Mouse (Mus musculus) kidney, postnatal 0 days (tissue): Measurements from ENCODE around the gene Tmem208. TPM values are rescaled to one million over a fixed set of nuclear protein-coding genes. Genes with fewer than 3 reads are reported as not detected.
A peak's percentile ranks its signal among the peaks of the same experiment; 100 is the strongest.

Source experiments
- ATAC-seq: fragments of 200-750 bp; cut with Nextera tagmentation; replicated peaks from 2 replicates; pipeline ENCODE4 v1.8.0; 2017; ENCODE audit warnings: low read depth, moderate number of reproducible peaks, moderate TSS enrichment, moderate library complexity; ENCODE audit not compliant: low FRiP score
- DNase-seq: peaks from one replicate; pipeline ENCODE4 v3.0.0-alpha.2; 2016; ENCODE audit warnings: low spot score
- H3K27ac ChIP-seq: fragments of 300-500 bp; sonication (generic); 2 replicates; pipeline ENCODE4 v1.5.1; 2014; ENCODE audit warnings: mild to moderate bottlenecking
- H3K27me3 ChIP-seq: fragments of 300-500 bp; sonication (generic); 2 replicates; pipeline ENCODE4 v1.6.1; 2014; ENCODE audit warnings: low read length, mixed read lengths; ENCODE audit not compliant: insufficient read depth
- H3K36me3 ChIP-seq: fragments of 300-500 bp; sonication (generic); 2 replicates; pipeline ENCODE4 v1.6.1; 2014; ENCODE audit warnings: low read length, mixed read lengths; ENCODE audit not compliant: insufficient read depth
- H3K4me1 ChIP-seq: fragments of 300-500 bp; sonication (generic); replicated peaks from 2 replicates; pipeline ENCODE4 v1.6.1; 2014; ENCODE audit warnings: antibody characterized with exemption, low read length, mixed read lengths; ENCODE audit not compliant: insufficient read depth
- H3K4me2 ChIP-seq: fragments of 300-500 bp; sonication (generic); 2 replicates; pipeline ENCODE4 v1.6.1; 2014; ENCODE audit warnings: mild to moderate bottlenecking, low read length, moderate library complexity, mixed read lengths
- H3K4me3 ChIP-seq: fragments of 300-500 bp; sonication (generic); replicated peaks from 2 replicates; pipeline ENCODE4 v1.5.1; 2014; ENCODE audit warnings: low read depth, low read length
- H3K9ac ChIP-seq: fragments of 300-500 bp; sonication (generic); 2 replicates; pipeline ENCODE4 v1.6.1; 2014; ENCODE audit warnings: low read depth, low read length
- H3K9me3 ChIP-seq: fragments of 300-500 bp; sonication (generic); replicated peaks from 2 replicates; pipeline ENCODE4 v1.6.1; 2016; ENCODE audit warnings: low read length, inconsistent platforms, mixed read lengths
- CTCF ChIP-seq: IDR thresholded peaks from 2 replicates; pipeline ENCODE4 v1.5.1; 2016; ENCODE audit warnings: antibody characterized with exemption, low read depth, mild to moderate bottlenecking, moderate library complexity
- WGBS: fragments of 180-500 bp; shearing (Covaris S2); extraction: QIAGEN DNeasy Blood & Tissue Kit; methylation state at CpG from one replicate; pipeline ENCODE4 v1.1.7; 2014; 5-methylcytosine and 5-hydroxymethylcytosine counted together
- polyA plus RNA-seq: library from polyadenylated mRNA; unstranded; fragments of >200 nt; fragmentation: Nextera tagmentation; extraction: Ambion mirVana; gene quantifications from 2 replicates; pipeline ENCODE4 v1.2.1, GENCODE M21; 2015

Gene Tmem208
- polyA plus RNA-seq, 1 experiment from 2014 or later: 140 TPM

DNA sequence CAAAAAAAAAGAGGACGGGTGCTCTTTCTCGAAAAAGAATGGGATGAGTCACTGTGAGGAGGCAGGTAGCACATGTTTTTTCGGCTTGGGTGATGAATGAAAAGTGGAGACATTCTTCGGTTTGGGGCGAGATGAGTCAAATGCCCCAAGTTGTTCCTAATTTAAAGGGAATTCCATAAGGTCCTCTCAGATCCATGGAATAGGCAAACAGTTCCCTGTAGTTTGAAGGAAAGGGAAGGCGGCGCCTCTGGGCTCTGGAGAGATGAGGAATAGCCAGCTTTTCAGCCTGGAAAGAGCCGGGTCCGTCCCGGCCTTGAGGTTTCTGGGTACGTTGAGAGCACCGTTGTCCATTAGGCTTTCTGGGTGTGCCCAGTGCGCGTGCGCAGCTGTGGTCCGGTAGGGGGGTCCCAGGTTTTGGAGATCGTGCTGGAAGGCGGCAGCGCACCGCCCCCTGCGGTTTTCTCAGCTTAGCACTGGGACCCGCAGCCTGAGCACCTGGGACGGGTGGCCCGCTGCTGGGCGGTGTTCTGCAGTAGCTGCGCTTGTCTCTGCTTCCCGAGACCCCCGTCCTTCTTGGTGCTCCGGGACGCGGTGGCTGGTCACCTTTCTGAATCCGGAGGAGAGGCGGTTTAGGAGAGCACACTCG lies 22.4 kb downstream of the Tmem208 start, which contains the start of gene Slc9a5:
TSS of gene Slc9a5 (plus strand) at position 394 of the 646 bp plus-strand sequence.
- DNase-seq (peak; percentile 70), ATAC-seq (no peak)
- under 1% methylated on average over 34 of the region's 34 CpGs for WGBS
- H3K4me2 ChIP-seq: peak within 1 kb of the TSS; percentile 90
- peaks cover 21% of the 10 kb centered on the region; the same call in 1 of the 2 replicates for H3K4me1 ChIP-seq
- peak within 1 kb of the TSS; percentile 73 for H3K4me3 ChIP-seq
- peak; percentile 39 for TF ChIP-seq CTCF
- H3K36me3 ChIP-seq: no peaks in the 10 kb centered on the region
- no peaks in the 10 kb centered on the region for H3K9me3 ChIP-seq
- H3K27me3 ChIP-seq: no peaks in the 10 kb centered on the region
- peak within 1 kb of the TSS; percentile 74 for H3K9ac ChIP-seq
- peak within 1 kb of the TSS; percentile 88 for H3K27ac ChIP-seq

DNA sequence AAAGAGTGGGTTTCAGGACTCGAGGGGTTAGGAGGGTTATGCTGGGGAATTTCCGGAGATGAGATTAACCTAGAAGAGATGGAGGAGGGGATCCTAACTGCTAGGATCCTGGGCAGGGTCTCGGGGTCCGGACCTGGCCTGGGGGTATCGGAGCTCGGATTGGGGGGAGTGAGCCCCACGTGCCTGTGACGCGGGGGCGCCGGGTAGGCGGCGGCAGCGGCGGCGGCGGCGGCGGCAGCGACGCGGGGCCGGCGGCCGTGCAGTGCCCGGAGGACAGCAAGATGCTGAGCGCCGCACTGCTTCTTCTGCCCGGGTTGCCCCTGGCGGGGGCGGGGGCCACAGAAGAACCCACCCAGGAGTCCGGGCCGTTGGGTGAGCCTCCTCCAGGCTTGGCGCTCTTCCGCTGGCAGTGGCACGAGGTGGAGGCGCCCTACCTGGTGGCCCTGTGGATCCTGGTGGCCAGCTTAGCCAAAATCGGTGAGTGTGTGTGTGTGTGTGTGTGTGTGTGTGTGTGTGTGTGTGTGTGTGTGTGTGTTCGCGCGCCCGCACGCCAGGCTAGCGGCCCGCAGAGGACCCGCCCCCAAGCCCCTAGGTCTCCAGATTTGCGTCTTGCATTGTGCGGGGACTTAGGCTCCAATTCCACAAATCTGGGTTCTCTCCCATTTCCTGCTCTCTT lies 23.1 kb downstream of the Tmem208 start:
- DNase-seq (no peak), ATAC-seq (no peak)
- H3K27ac ChIP-seq: no peak overlapping the region
- H3K4me1 ChIP-seq: peaks cover 21% of the 10 kb centered on the region; the same call in 1 of the 2 replicates
- peak overlapping the region; percentile 73 for H3K4me3 ChIP-seq
- peak overlapping the region; percentile 59 for H3K9ac ChIP-seq
- H3K36me3 ChIP-seq: no peaks in the 10 kb centered on the region
- WGBS: 4% methylated on average over 25 of the region's 48 CpGs
- H3K27me3 ChIP-seq: no peaks in the 10 kb centered on the region
- H3K4me2 ChIP-seq: peak overlapping the region; percentile 90
- TF ChIP-seq CTCF: no peak
- no peaks in the 10 kb centered on the region for H3K9me3 ChIP-seq

GRCm38 (mm10) chr8:105350186-105350585 lies 24.0 kb downstream of the Tmem208 start:
- H3K4me1 ChIP-seq: peaks cover 24% of the 10 kb centered on the region; the same call in 1 of the 2 replicates
- no peak for TF ChIP-seq CTCF
- no peaks in the 10 kb centered on the region for H3K27me3 ChIP-seq
- DNase-seq: no peak
- H3K9ac ChIP-seq: no peak overlapping the region
- H3K36me3 ChIP-seq: no peaks in the 10 kb centered on the region
- no peak for ATAC-seq
- WGBS: 51% methylated on average over 7 of the region's 7 CpGs
- no peak overlapping the region; the same call in 1 of the 2 replicates for H3K4me2 ChIP-seq
- no peaks in the 10 kb centered on the region for H3K9me3 ChIP-seq
- H3K27ac ChIP-seq: no peak overlapping the region
- no peak overlapping the region for H3K4me3 ChIP-seq

- WGBS: 71% methylated on average over 8 of the region's 8 CpGs
- no peak overlapping the region for H3K27ac ChIP-seq
- ATAC-seq (no peak), DNase-seq (no peak)
- no peak overlapping the region for H3K4me2 ChIP-seq
- no peaks in the 10 kb centered on the region for H3K9me3 ChIP-seq
- H3K4me3 ChIP-seq: no peak overlapping the region
- TF ChIP-seq CTCF: no peak
- no peak overlapping the region for H3K9ac ChIP-seq
- no peaks in the 10 kb centered on the region for H3K36me3 ChIP-seq
- no peaks in the 10 kb centered on the region for H3K27me3 ChIP-seq
- H3K4me1 ChIP-seq: peaks cover 9% of the 10 kb centered on the region; the same call in 1 of the 2 replicates
Measured at GRCm38 (mm10) chr8:105353583-105354135, 27.5 kb downstream of the Tmem208 start.

DNA sequence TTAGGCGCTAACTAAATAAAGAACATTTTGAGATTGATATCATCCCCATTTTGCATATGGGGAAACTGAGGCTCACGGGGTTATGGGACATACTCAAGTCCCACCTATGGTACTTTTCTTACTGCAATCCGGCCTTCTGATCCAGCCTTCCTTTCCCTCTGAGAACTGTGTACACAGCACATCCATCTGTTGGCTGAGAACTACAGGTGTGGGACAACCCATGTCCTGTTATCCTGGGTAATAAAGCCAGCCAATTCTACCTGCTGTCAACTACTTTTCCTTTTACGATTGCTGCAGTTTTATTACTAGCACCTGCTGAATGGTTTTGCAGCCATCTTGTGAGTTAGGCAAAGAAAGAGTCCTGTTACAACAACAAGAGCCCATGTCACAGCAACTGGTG lies 28.4 kb downstream of the Tmem208 start:
- no peak for TF ChIP-seq CTCF
- Histone ChIP-seq H3K9me3 (no peaks in the 10 kb centered on the region), H3K4me2 (no peak overlapping the region), H3K36me3 (no peaks in the 10 kb centered on the region), H3K27me3 (no peaks in the 10 kb centered on the region), H3K4me1 (peaks cover 9% of the 10 kb centered on the region; the same call in 1 of the 2 replicates), H3K9ac (no peak overlapping the region), H3K27ac (no peak overlapping the region), H3K4me3 (no peak overlapping the region)
- ATAC-seq: no peak
- WGBS: 92% methylated on average over 4 of the region's 4 CpGs
- DNase-seq: no peak

DNA sequence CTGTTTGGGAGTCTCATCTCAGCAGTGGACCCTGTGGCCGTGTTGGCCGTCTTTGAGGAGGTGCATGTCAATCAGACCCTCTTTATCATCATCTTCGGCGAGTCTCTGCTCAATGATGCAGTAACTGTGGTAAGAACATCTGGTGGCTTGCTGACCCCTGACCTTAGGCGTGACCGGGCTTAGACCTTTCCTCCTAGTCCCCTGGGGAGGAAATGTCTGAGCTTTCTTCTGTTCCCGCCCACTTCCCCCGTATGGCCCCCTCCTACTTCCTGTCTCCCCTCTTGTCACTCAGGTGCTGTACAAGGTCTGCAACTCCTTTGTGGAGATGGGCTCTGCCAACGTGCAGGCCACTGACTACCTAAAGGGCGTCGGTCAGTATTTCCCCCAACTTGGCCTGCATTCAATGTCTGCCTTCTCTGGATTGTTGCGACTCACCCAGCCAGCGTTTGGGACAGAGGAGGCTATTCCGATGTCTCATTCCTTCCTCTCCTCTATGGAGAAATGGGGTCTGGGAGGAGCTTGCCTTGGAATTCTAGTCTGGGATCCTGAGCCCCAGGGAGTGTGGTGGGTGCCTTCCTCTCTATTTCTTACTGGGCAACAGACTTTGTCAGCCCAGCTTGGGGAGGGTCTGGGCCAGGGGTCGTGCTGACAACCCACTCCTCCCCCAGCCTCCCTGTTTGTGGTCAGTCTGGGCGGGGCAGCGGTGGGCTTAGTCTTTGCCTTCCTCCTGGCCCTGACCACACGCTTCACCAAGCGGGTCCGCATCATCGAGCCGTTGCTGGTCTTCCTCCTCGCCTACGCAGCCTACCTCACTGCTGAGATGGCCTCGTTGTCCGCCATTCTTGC lies 29.2 kb downstream of the Tmem208 start:
- WGBS: 56% methylated on average over 26 of the region's 26 CpGs
- Histone ChIP-seq H3K9me3 (no peaks in the 10 kb centered on the region), H3K4me2 (no peak overlapping the region), H3K4me3 (no peak overlapping the region), H3K27me3 (no peaks in the 10 kb centered on the region), H3K27ac (no peak overlapping the region), H3K4me1 (peaks cover 9% of the 10 kb centered on the region; the same call in 1 of the 2 replicates), H3K36me3 (no peaks in the 10 kb centered on the region), H3K9ac (no peak overlapping the region)
- DNase-seq: no peak
- no peak for ATAC-seq
- TF ChIP-seq CTCF: no peak
